Mouse (Mus musculus): ENCODE results near the gene Gm10428.

The Gm10428 gene

DNA sequence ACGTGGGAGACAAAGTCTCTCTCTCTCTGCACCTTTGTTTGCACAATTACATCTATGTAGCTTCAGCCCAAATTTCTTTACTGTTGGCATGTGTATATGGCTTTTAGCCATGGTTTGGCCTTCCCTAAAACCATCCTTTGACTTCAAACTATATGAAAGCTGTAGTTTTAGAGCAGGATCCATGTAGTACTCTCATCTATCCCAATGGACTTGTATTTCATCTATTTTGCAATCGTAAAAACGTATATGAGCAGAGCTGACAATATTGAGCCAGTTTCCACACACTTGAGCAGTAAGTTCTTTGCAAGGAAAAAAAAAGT is 36.7 kb downstream of the Gm10428 start:
- no peak for DNase-seq

Data from embryo, embryonic 11 days (tissue).